In the genomic region with DNA sequence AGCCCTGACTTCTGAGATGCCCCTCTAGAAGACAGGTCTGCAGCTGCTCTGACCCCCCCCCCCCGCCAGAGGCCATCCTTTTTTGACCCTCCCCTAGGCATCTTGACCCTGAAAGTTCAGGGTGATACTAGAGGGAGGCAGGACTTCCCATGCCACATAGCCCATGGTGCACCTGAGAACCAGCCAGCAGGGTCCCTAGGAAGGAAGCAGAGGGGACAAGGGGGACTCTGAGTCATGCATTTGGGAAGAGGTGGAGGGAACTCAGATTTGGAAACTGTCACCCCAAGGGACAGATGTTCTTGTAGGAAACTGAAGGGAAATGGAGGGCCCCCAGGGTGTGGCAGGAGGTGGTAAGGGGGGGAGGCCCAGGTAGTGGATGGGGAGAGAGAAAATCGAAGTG, we compare ENCODE assay signal across 14 mouse cellular contexts. TPM values are rescaled to one million over a fixed set of nuclear protein-coding genes. Genes with fewer than 3 reads are reported as not detected.
DNase-seq lines count a peak whose midpoint lies in the region; ATAC-seq lines count a peak whose summit lies in the region.
"Had no signal": no experiment of that assay in that cellular context is flagged by ENCODE, and none has a peak within 500 bp of the region (broad histone marks: within the 10 kb centered on the region; RNA-seq: fewer than 3 reads in every experiment).

No protein-coding gene starts in this region.

- no peak overlapping the region for H3K9ac ChIP-seq in heart, embryonic 16.5 days (ENCODE audit: low read length)
- peak overlapping the region; percentile 47 for H3K9ac ChIP-seq in forebrain, embryonic 14.5 days (ENCODE audit: low read length)
- peak overlapping the region; percentile 31 for H3K9ac ChIP-seq in hindbrain, embryonic 15.5 days
- peak overlapping the region; percentile 34; the same call in 1 of the 2 replicates for H3K9ac ChIP-seq in neural tube, embryonic 14.5 days (replicated peaks; ENCODE audit: low read depth, low read length)
- H3K9ac ChIP-seq: lung, embryonic 15.5 days had no signal

- peaks cover 37% of the 10 kb centered on the region for H3K4me1 ChIP-seq in heart, embryonic 16.5 days (ENCODE audit: control insufficient read depth, insufficient read depth, low read length)
- H3K4me1 ChIP-seq in forebrain, embryonic 14.5 days (ENCODE audit: control insufficient read depth, insufficient read depth, low read length), result peaks cover 32% of the 10 kb centered on the region
- peaks cover 44% of the 10 kb centered on the region for H3K4me1 ChIP-seq in hindbrain, embryonic 15.5 days (replicated peaks)
- peaks cover 36% of the 10 kb centered on the region for H3K4me1 ChIP-seq in neural tube, embryonic 14.5 days (ENCODE audit: control insufficient read depth, insufficient read depth, low read length)
- H3K4me1 ChIP-seq in limb, embryonic 10.5 days, result peaks cover 36% of the 10 kb centered on the region

- H3K27me3 ChIP-seq in heart, embryonic 16.5 days (ENCODE audit: control insufficient read depth, insufficient read depth, low read length), result peaks cover 6% of the 10 kb centered on the region
- no peaks in the 10 kb centered on the region for H3K27me3 ChIP-seq in forebrain, embryonic 14.5 days (replicated peaks; ENCODE audit: control insufficient read depth, insufficient read depth, low read length)
- no peaks in the 10 kb centered on the region for H3K27me3 ChIP-seq in hindbrain, embryonic 15.5 days
- H3K27me3 ChIP-seq in neural tube, embryonic 14.5 days (ENCODE audit: control insufficient read depth, insufficient read depth, low read length), result no peaks in the 10 kb centered on the region
- H3K27me3 ChIP-seq in limb, embryonic 10.5 days (ENCODE audit: low read depth, poor library complexity, severe bottlenecking), result peaks cover 37% of the 10 kb centered on the region

- 33% methylated on average over 2 of the region's 2 CpGs for WGBS in heart, embryonic 16.5 days
- 26% methylated on average over 2 of the region's 2 CpGs for WGBS in forebrain, embryonic 14.5 days
- WGBS in hindbrain, embryonic 15.5 days, result 35% methylated on average over 2 of the region's 2 CpGs
- 24% methylated on average over 2 of the region's 2 CpGs for WGBS in neural tube, embryonic 14.5 days
- 29% methylated on average over 2 of the region's 2 CpGs for WGBS in limb, embryonic 10.5 days

- H3K27ac ChIP-seq in heart, embryonic 16.5 days (ENCODE audit: low read length), result peak overlapping the region; percentile 41
- H3K27ac ChIP-seq in forebrain, embryonic 14.5 days (ENCODE audit: low read depth, low read length), result peak overlapping the region; percentile 98
- peak overlapping the region; percentile 96 for H3K27ac ChIP-seq in hindbrain, embryonic 15.5 days (replicated peaks)
- peak overlapping the region; percentile 98 for H3K27ac ChIP-seq in neural tube, embryonic 14.5 days (ENCODE audit: low read depth, low read length)
- H3K27ac ChIP-seq in limb, embryonic 10.5 days, result no peak overlapping the region
- H3K27ac ChIP-seq: lung, embryonic 15.5 days had no signal

- H3K4me3 ChIP-seq in heart, embryonic 16.5 days (ENCODE audit: low read length), result no peak overlapping the region
- H3K4me3 ChIP-seq in forebrain, embryonic 14.5 days (ENCODE audit: low read depth, low read length), result no peak overlapping the region
- no peak overlapping the region for H3K4me3 ChIP-seq in hindbrain, embryonic 15.5 days
- H3K4me3 ChIP-seq in neural tube, embryonic 14.5 days (ENCODE audit: low read depth, low read length), result no peak overlapping the region
- H3K4me3 ChIP-seq in limb, embryonic 10.5 days, result no peak overlapping the region
- H3K4me3 ChIP-seq: erythroblast, embryonic 14.5 days; lung, embryonic 15.5 days had no signal

- H3K9me3 ChIP-seq in heart, embryonic 16.5 days (replicated peaks; ENCODE audit: control insufficient read depth, low read length), result no peaks in the 10 kb centered on the region
- no peaks in the 10 kb centered on the region for H3K9me3 ChIP-seq in forebrain, embryonic 14.5 days (replicated peaks; ENCODE audit: control insufficient read depth, low read length)
- no peaks in the 10 kb centered on the region for H3K9me3 ChIP-seq in hindbrain, embryonic 15.5 days
- H3K9me3 ChIP-seq in neural tube, embryonic 14.5 days (ENCODE audit: control insufficient read depth, low read length), result no peaks in the 10 kb centered on the region
- no peaks in the 10 kb centered on the region for H3K9me3 ChIP-seq in limb, embryonic 10.5 days (replicated peaks)
- H3K9me3 ChIP-seq: lung, embryonic 15.5 days had no signal

- no peak overlapping the region for H3K4me2 ChIP-seq in heart, embryonic 16.5 days (ENCODE audit: low read depth, low read length)
- H3K4me2 ChIP-seq in forebrain, embryonic 14.5 days (ENCODE audit: low read length), result peak overlapping the region; percentile 60
- peak overlapping the region; percentile 22; the same call in 1 of the 2 replicates for H3K4me2 ChIP-seq in hindbrain, embryonic 15.5 days
- H3K4me2 ChIP-seq in neural tube, embryonic 14.5 days (ENCODE audit: low read depth, low read length), result peak overlapping the region; percentile 50; the same call in 1 of the 2 replicates

- no peak for ATAC-seq in heart, embryonic 16.5 days (replicated peaks; ENCODE audit: extremely low read depth, insufficient read depth, low FRiP score)
- no peak for ATAC-seq in forebrain, embryonic 14.5 days
- ATAC-seq in hindbrain, embryonic 15.5 days (ENCODE audit: low FRiP score, low read depth), result no peak
- no peak for ATAC-seq in neural tube, embryonic 14.5 days (ENCODE audit: low read depth)

- no peaks in the 10 kb centered on the region for H3K36me3 ChIP-seq in heart, embryonic 16.5 days (ENCODE audit: control insufficient read depth, insufficient read depth)
- no peaks in the 10 kb centered on the region for H3K36me3 ChIP-seq in forebrain, embryonic 14.5 days (ENCODE audit: control insufficient read depth, insufficient read depth, low read length)
- no peaks in the 10 kb centered on the region for H3K36me3 ChIP-seq in hindbrain, embryonic 15.5 days
- H3K36me3 ChIP-seq in neural tube, embryonic 14.5 days (ENCODE audit: control insufficient read depth, insufficient read depth, low read length), result no peaks in the 10 kb centered on the region
- H3K36me3 ChIP-seq in limb, embryonic 10.5 days, result no peaks in the 10 kb centered on the region
- H3K36me3 ChIP-seq: lung, embryonic 15.5 days had no signal

- no peak for DNase-seq in heart, adult 9 months (ENCODE audit: low spot score in 2 of 2)
- no peak for DNase-seq in forebrain, embryonic 14.5 days (ENCODE audit: low spot score)
- DNase-seq in limb, embryonic 10.5 days (ENCODE audit: low spot score), result no peak
- DNase-seq in right cerebral cortex, adult 2 months (ENCODE audit: low spot score in 2 of 2), result no peak
- DNase-seq: gastrocnemius, postnatal 14 days; right cerebral cortex, postnatal 14 days; thymus, postnatal 36 days had no signal

RNA-seq across cellular contexts. Expression of gene Gm13090, which starts 49.2 kb away (rescaled TPM):
- polyA plus RNA-seq in heart, embryonic 16.5 days (2015; fragmentation: Nextera tagmentation; extraction: Ambion mirVana), result 0.20 TPM in 1 of 2 replicates, not detected in the other
- polyA plus RNA-seq in forebrain, embryonic 14.5 days (2014; fragmentation: Nextera tagmentation; extraction: Ambion mirVana), result 0.31 TPM in 1 of 2 replicates, not detected in the other
- not detected in 2 replicates for polyA plus RNA-seq in hindbrain, embryonic 15.5 days (2015; fragmentation: Nextera tagmentation; extraction: Ambion mirVana)
- polyA plus RNA-seq in neural tube, embryonic 14.5 days (2014; fragmentation: Nextera tagmentation; extraction: Ambion mirVana), result 0.63 and 1.4 TPM in 2 replicates
- not detected in 2 replicates for polyA plus RNA-seq in limb, embryonic 10.5 days (2016; fragmentation: Nextera tagmentation; extraction: Ambion mirVana)
- polyA plus RNA-seq: erythroblast, embryonic 14.5 days; kidney, adult 2 months; limb, embryonic 14.5 days; lung, embryonic 15.5 days had no signal
